Mouse (Mus musculus): ENCODE data around the gene Apbb1ip. TPM values are rescaled to one million over a fixed set of nuclear protein-coding genes. Genes with fewer than 3 reads are reported as not detected.

The Apbb1ip gene
- total RNA-seq, 2 experiments from 2014 or later = 5.0 to 6.1 TPM

- DNase-seq (ENCODE audit: extremely low spot score in 1 of 2, low spot score in 2 of 2) = no peak
- no peak for TF ChIP-seq CTCF (IDR thresholded peaks at IDR 0.05)
- H3K27ac ChIP-seq = no peak overlapping the region
- no peak overlapping the region for H3K4me3 ChIP-seq
- intact Hi-C loops (cut with DNase I) = no loop called here
Measured at GRCm38 (mm10) chr2:22799430-22800041, 25.6 kb downstream of the Apbb1ip start.

- intact Hi-C loops (cut with DNase I) = no loop called here
- no peak overlapping the region for H3K27ac ChIP-seq
- no peak for DNase-seq (ENCODE audit: extremely low spot score in 1 of 2, low spot score in 2 of 2)
- no peak for TF ChIP-seq CTCF (IDR thresholded peaks at IDR 0.05)
- H3K4me3 ChIP-seq = no peak overlapping the region
Measured at GRCm38 (mm10) chr2:22805589-22805988, 31.7 kb downstream of the Apbb1ip start.

- no peak for DNase-seq (ENCODE audit: extremely low spot score in 1 of 2, low spot score in 2 of 2)
- no peak for TF ChIP-seq CTCF (IDR thresholded peaks at IDR 0.05)
- H3K4me3 ChIP-seq = no peak overlapping the region
- intact Hi-C loops (cut with DNase I) = no loop called here
- H3K27ac ChIP-seq = no peak overlapping the region
Measured at GRCm38 (mm10) chr2:22806576-22806975, 32.7 kb downstream of the Apbb1ip start.

DNA sequence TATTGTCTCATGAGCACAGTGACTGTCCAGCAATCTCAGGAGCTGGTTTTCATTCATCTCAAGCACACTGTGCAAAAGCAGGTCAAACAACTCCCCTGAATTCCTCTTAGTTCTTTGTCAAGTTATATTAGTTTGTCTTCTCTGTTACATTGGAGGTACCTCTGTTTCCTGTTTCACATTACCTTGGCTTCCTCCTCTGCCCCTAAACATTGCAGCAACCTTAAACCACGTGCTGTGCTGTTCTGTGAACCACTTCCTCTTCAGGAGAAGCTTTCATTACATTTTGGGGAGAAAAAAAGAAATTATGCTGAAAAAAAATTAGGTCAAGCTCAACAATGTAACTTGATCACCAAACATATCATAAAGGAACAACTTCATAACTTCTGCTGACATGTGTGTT, 33.4 kb downstream of the Apbb1ip start:
- DNase-seq (ENCODE audit: extremely low spot score in 1 of 2, low spot score in 2 of 2) = no peak
- Histone ChIP-seq H3K27ac (no peak overlapping the region), H3K4me3 (no peak overlapping the region)
- no peak for TF ChIP-seq CTCF (IDR thresholded peaks at IDR 0.05)
- intact Hi-C loops (cut with DNase I) = no loop called here

DNA sequence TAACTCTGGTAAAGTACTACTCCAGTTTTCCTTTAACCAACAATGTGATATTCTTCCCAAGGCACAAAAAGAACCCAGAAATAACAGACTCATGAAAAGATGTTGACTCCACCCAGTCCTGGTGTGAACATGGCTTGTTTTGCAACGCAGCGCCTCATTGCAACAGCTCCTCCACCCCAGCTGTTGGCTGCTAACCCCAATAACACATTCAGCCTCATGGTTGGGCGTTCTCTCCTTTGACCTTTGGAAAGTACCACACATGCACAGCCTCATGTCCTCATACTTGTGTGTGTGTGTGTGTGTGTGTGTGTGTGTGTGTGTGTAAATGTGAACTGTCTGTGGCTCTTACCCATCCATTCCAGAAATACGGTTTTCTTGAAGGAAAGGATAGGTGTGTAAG, 37.0 kb downstream of the Apbb1ip start:
- intact Hi-C loops (cut with DNase I) = no loop called here
- no peak overlapping the region for H3K27ac ChIP-seq
- H3K4me3 ChIP-seq = no peak overlapping the region
- DNase-seq (ENCODE audit: extremely low spot score in 1 of 2, low spot score in 2 of 2) = no peak
- TF ChIP-seq CTCF (IDR thresholded peaks at IDR 0.05) = no peak

- no peak for TF ChIP-seq CTCF (IDR thresholded peaks at IDR 0.05)
- Histone ChIP-seq H3K27ac (no peak overlapping the region), H3K4me3 (no peak overlapping the region)
- intact Hi-C loops (cut with DNase I) = no loop called here
- DNase-seq (ENCODE audit: extremely low spot score in 1 of 2, low spot score in 2 of 2) = no peak
Measured at GRCm38 (mm10) chr2:22811466-22811865, 37.6 kb downstream of the Apbb1ip start.

GRCm38 (mm10) chr2:22813921-22814320, 40.0 kb downstream of the Apbb1ip start:
- intact Hi-C loops (cut with DNase I) = no loop called here
- no peak for TF ChIP-seq CTCF (IDR thresholded peaks at IDR 0.05)
- no peak overlapping the region for H3K4me3 ChIP-seq

GRCm38 (mm10) chr2:22815674-22816073, 41.8 kb downstream of the Apbb1ip start:
- no peak overlapping the region for H3K27ac ChIP-seq
- no peak for DNase-seq (ENCODE audit: extremely low spot score in 1 of 2, low spot score in 2 of 2)
- no peak overlapping the region for H3K4me3 ChIP-seq
- intact Hi-C loops (cut with DNase I) = no loop called here
- TF ChIP-seq CTCF (IDR thresholded peaks at IDR 0.05) = no peak

More at GRCm38 (mm10) chr2:22813921-22814320, 40.0 kb downstream of the Apbb1ip start:
- H3K27ac ChIP-seq = no peak overlapping the region
- DNase-seq (ENCODE audit: extremely low spot score in 1 of 2, low spot score in 2 of 2) = no peak

GRCm38 (mm10) chr2:22816231-22816630, 42.3 kb downstream of the Apbb1ip start:
- H3K4me3 ChIP-seq = no peak overlapping the region
- no peak overlapping the region for H3K27ac ChIP-seq
- intact Hi-C loops (cut with DNase I) = no loop called here
- no peak for TF ChIP-seq CTCF (IDR thresholded peaks at IDR 0.05)
- DNase-seq (ENCODE audit: extremely low spot score in 1 of 2, low spot score in 2 of 2) = no peak

- no peak for TF ChIP-seq CTCF (IDR thresholded peaks at IDR 0.05)
- no peak for DNase-seq (ENCODE audit: extremely low spot score in 1 of 2, low spot score in 2 of 2)
- H3K27ac ChIP-seq = no peak overlapping the region
- H3K4me3 ChIP-seq = no peak overlapping the region
- intact Hi-C loops (cut with DNase I) = no loop called here
Measured at GRCm38 (mm10) chr2:22822293-22822692, 48.4 kb downstream of the Apbb1ip start.

DNA sequence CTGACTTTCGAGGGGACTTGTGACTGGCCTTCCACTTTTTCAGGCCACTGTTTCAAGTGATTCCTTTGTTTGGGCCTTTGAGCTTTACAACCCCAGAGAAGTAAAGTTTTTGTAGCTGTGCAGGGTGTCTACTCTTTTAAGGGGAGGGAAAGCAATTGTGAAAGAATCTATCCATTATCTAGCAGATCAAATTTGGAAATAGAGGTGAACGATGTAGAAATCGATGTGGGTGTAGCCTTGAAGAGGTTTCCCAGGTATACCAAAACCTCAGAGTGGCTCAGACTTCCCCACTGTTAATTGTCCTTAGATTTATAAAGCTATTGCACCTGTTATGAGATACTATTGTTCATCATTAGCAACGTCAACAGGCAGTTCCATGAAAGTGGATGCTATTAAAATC, 71.6 kb downstream of the Apbb1ip start:
- intact Hi-C loops (cut with DNase I) = no loop called here
- Histone ChIP-seq H3K4me3 (no peak overlapping the region), H3K27ac (no peak overlapping the region)
- no peak for DNase-seq (ENCODE audit: extremely low spot score in 1 of 2, low spot score in 2 of 2)
- TF ChIP-seq CTCF (IDR thresholded peaks at IDR 0.05) = no peak

- intact Hi-C loops (cut with DNase I) = no loop called here
- H3K4me3 ChIP-seq = no peak overlapping the region
- no peak overlapping the region for H3K27ac ChIP-seq
- DNase-seq (ENCODE audit: extremely low spot score in 1 of 2, low spot score in 2 of 2) = no peak
- TF ChIP-seq CTCF (IDR thresholded peaks at IDR 0.05) = no peak
Measured at GRCm38 (mm10) chr2:22851900-22852299, 78.0 kb downstream of the Apbb1ip start.

DNA sequence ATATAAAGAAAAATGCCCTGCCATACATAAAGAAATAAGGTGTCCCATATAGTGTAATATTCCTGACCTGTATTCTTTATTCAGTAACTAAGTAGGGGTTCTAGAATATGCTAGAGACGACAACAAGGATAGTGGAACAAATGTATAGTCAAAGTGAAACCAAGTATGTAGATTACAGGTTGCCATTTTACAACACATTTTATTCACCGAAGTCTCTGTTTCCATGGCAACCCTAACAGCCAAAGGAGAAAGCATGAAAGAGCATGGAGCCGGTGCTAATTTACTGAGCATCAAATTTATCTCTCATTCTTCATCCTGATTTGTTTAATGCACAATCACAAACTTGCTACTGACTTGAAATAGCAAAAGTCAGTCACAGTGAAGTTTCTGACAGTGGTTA, 83.6 kb downstream of the Apbb1ip start:
- intact Hi-C loops (cut with DNase I) = no loop called here
- Histone ChIP-seq H3K27ac (no peak overlapping the region), H3K4me3 (no peak overlapping the region)
- DNase-seq (ENCODE audit: extremely low spot score in 1 of 2, low spot score in 2 of 2) = no peak
- no peak for TF ChIP-seq CTCF (IDR thresholded peaks at IDR 0.05)
